Mouse (Mus musculus) embryo, embryonic 10 days (tissue): ENCODE measurements at regions not wholly inside any gene's neighbourhood (a gene's known extent, or its start where the extent isn't known, plus 50 kb on each side); places are given as distances from the start of the nearest gene placed in this dataset.
A peak's percentile ranks its signal among the peaks of the same experiment; 100 is the strongest.

Experiments used
- DNase-seq: peaks from one replicate; pipeline ENCODE4 v3.0.0-alpha.2; 2015; ENCODE audit warnings: low spot score

DNA sequence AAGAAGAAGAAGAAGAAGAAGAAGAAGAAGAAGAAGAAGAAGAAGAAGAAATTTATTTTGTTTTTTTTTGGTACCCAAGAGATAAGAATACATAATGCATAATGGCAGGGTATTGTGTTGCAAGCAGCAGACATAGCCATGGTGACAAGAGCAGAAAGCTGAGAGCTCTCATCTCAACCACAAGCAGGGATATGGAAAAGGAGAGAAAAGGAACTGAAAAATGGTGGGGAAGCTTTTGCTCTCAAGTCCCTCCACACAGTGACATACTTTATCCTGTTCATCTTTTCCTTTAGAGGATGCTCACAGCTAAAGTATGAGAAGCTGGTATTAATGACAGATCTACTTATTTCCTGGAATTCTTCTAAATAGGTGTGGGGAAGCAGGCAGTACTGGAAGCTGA, 115.2 kb upstream of the Pik3r1 start:
- DNase-seq: no peak

DNA sequence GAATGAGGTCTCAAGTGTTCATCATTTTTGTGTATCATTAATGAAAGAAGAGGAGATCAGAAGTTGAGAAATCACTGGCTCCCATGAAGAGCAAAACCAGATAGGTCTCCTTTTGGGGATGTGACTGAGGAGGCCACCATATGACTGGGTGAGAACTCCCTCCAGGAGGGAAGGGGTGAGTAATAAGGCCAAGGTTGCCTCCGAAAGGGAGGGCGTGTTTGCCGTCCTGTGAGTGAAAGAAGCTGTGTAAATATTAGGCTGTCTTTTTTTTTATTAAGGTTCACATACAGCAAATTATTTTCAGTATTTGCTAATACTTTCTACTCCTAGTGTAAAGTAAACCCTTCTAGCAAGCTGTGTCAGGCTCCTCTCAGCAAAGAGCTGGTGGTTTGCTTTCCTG, 116.7 kb upstream of the Pik3r1 start:
- DNase-seq: no peak

DNA sequence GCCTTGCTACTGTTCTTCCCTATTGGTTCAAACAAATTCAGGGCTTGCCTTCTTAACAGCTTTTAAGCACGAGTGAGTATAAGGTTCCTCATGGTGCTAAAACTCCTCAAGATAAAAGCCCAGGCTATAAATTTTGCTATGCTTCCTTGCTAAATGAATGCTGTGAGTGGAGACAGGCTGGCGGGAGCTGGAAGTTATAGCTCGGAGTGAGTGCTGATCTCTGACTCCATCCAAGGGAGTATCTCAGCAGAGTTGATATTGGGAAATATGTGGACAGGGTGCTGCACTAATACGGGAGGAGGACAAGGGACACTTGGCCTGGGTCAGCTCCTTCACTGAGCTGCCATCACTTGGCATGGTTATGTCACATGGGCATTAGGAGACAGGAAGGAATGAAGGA, 123.5 kb upstream of the Pik3r1 start:
- no peak for DNase-seq

DNA sequence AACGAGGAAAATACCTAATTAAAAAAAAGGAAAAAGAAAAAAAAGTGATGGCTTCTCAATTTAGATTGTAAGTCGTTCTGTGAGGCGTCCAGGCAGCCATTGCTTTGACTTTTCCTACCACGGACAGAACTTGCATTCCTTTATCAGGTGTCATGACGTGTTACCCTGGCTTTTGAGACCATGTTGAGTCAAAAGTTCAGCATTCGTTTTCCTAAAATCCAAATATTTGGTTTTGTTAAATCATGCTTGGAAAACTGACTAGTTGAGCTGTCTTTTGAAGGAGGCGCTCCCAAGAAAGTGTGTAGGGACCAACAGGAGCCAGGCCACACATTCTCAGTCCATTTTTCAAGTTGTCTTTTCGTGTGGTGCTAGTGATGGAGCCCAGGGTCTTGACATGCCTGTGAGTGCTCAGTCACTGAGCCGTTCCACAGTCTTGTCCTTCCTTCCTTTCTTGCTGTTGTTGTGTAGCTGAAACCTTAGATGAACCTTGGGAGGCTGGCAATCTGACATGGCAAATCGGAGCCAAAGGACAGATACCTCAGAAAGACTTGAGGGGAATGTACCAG, 125.1 kb upstream of the Pik3r1 start:
- no peak for DNase-seq

DNA sequence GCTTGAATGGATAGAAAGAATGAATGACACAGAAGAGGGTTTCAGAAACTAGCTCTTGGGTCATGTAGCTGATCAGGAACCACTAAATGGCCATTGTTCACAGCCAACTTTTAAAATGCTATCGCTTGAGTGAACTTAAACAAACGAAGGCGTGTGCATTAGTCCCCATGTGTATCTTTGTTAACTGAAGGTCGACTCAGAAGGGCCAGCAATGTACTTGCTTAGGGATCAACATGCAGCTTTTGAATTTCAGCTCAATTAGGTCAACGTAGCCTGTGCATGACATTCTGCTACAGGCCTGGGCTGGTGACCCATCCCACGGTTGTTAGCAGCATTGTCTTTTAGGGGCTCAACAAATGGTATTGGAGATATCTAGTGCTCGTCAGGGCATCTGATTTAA, 127.1 kb upstream of the Pik3r1 start:
- DNase-seq: no peak

DNA sequence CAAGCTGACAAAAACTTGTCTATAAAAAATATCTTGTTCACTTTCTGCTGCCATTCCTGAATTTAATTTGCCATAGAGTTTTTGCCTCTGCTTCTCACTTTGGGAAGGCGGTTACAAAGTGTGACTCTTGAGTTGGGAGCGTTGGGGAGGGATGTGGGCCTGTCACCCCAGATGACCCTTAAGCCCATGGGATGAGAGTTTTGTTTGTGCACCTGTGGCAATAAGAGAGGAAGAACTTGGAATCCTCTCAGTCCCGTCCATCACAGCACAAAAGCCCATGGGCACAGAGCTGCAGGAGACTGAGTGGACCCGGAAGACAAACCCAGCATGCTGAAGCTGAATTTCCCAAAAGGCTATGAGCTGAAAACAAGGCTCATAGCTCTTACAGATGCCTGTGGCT, 127.7 kb upstream of the Pik3r1 start:
- peak; percentile 59 for DNase-seq

DNA sequence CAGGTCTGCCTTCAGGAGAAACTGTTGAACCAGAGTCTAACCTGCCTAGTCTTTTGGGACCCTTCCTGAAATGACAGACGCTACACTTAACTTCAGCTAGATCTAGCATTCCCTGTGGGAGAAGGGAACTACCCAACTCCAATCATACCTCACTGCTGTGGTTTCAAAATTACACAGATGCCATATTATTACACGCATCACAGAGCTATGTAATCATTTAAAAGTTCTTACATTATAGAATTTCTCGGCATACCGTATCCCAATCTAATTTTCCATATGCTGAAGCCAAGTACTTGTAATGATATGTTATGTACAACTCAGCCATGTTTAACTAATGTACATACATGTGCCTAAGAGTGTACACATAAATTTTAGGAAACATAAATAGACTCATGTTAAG, 128.9 kb upstream of the Pik3r1 start:
- DNase-seq: no peak

DNA sequence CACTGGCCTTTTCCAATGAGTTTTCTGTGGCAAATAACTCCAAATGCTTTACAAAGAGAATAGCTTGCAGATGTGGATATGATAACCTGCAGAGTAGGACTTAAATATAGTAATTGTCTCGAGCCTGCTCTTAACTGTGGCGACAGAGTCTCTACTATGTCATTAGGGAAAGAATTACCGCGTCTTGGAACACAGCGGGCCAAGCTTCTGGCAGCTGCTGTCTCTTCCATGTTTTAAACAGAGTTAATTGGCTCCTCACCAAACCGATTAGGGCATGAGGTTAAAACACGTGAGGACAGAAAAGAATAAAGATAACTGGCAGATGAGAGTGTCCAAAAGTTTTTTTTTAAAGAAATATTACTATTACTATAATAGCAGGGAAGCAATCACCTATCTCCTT, 134.2 kb upstream of the Pik3r1 start:
- no peak for DNase-seq

DNA sequence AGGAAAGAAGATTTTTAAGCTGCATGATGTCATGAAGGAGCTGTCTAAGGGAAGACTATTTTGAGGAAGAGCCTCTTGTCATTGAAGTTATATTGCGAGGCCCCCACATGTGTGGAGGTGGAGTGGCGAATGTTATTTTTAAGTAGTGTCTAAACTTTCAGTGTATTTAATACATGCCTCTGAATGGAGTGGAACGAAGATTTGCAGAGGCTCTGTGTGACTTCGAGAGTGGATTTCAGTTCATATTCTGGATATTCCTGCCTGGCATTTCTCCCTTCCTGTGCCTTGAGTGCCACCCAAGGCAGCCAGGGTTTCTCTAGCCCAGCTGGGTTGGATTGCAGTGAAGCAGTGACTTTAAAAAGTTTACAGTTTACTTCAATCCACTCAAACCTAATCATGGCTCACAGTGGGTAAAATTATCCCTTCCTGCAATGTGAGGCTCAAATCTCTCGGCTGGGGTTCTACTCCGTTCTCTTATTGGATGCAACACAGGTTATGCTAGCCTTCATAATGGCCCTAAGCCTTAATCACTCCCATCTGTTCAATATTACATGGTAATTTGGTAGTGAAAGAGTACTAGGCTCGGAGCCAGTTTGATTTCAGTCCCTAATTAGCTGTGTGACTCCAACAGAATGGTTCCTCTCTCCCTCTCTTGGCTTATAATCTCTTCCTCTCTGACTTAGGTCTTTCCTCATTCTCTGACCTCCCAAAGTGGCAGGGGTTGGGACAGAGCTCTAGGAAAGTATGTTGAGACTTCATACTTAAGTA, 138.1 kb upstream of the Pik3r1 start:
- no peak for DNase-seq

DNA sequence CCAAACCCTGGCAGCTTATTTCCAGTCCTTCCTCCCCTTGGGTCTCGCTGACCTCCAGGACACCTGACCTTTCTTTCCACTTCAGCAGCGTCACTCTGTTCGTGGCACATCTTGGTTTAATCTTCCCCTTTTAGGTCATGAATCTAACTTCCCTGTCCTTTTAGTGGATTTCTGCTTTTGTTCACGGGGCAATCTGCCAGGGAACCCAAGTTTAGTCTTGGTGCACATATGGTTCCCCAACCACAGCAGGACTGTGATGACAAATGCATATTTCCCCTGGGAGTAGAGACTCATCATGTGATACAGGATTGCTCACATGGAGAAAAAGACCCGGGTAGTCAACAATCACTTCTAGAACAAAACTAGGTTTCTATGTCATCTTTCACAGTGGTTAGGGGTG, 141.0 kb upstream of the Pik3r1 start:
- DNase-seq: no peak

DNA sequence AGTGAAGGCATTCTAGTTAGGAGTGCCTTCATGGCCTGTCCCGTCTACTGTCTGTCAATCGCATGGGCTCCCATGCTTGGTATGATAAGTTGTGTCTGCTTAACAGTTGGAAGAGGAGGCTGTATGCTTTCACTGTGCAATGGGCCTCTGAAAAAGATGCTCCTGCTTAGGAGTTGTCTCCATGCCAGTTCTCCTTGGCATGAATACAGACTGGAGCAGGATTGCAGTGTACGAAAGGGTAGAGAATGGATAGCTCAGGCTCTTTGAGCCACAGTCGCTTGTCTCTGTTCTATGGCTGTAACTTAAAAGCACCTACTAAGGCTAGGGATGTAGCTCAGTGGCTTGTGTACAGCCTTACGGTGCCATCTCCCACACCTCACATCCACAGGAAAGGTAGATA, 142.7 kb upstream of the Pik3r1 start:
- no peak for DNase-seq

DNA sequence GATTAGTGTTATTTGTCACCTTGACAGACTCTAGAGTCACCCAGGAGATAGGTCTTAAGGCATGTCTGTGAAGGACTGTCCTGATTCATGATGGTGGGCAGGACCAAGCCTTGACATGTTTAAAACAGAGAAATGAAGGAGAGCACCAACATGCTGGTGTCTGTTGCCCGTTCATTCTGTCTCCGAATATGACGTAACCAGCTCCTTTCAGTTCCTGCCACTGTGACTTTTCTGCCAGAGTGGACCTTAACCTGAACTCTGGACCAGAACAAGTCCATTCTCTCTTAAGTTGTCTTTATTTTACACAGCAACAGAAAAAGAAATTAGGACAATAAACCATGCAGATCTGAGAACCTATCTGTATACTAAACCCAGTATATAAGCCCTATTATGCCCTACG, 146.1 kb upstream of the Pik3r1 start:
- no peak for DNase-seq

DNA sequence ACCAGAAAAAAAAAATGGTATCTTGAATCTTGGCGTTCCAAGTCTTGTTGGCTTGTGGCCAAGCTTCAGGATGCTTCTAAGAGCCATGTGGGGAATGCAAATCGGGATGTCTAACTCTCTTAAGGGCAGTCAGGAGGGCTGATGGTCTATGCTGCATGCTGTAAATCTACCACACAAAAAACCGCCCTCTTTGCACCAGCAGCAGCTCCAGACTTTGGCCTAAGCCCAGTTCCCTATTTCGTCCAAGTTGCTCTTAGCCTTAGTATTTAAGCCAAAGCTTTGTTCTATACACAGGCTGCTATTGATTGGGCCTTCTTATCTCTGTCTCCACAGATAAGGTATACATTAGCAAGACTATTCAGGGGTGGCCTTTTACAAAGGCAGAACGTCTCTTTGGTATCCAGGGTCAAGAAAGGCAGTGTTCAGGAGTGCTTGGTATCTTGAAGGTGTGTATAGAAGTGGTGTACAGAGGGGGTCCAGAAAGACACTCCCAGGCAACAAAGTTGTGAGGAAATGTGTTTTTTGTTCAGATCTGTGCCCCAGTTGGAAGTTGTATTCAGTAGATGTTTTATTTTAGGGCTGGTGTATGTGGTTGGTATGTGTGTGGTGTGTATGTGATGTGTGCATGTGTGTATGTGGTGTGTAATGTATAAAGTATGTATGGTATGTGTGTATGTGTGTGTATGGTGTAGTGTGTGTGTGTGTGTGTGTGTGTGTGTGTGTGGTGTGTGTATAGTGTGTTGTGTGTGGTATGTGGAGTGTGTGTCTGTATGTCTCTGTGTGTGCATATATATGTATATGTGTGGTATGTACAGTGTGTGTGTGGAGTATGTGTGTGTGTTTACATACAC, 146.9 kb upstream of the Pik3r1 start:
- DNase-seq: no peak

DNA sequence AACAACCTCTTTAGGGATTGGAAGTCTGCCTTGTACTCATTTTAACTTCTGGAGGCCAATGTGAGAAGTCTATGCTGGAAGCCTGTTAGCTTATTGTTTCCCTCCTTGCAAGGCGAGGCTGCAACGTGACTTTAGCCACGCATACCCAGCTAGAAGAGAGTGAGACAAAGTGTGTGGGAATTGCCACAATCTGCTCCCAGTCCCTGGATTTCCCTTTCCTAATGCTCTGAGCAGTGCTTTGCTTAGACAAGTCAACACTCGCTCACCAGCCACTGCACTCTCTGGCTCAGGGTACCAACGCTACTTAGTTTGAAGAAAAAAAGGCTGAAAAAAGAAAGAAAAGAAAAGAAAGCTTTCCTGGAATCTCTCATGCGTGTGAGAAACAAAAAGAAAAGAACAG, 147.5 kb upstream of the Pik3r1 start:
- no peak for DNase-seq

DNA sequence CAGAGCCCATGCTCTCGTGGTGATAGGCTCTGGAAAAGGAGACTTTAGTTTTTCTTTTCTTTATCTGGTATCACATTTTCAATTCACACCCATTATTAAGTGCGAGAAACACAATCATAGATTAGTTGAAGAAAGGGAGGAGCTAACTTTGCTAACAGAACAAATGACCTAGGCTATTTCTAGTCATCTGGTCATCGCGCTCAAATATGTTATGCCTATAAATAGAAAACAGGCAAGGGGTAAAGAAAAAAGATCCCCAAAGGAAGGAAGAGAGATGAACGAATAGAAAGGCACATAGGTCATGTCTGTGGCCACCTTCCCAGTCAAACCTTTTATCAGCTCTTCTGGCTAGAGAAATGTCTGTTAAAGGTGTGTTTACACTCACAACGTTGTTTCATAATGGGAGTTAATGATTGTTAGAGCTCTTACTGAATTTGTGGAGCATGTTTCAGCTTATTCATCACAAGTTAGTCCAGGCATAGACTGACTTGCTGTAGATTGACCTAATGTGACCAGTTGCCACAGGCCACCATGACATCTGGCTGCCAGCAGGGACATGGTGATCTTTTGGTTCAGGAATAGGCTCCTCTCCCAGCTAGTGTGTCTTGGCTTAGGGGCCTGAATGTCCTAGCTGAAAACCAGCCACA, 148.1 kb upstream of the Pik3r1 start:
- DNase-seq: no peak

DNA sequence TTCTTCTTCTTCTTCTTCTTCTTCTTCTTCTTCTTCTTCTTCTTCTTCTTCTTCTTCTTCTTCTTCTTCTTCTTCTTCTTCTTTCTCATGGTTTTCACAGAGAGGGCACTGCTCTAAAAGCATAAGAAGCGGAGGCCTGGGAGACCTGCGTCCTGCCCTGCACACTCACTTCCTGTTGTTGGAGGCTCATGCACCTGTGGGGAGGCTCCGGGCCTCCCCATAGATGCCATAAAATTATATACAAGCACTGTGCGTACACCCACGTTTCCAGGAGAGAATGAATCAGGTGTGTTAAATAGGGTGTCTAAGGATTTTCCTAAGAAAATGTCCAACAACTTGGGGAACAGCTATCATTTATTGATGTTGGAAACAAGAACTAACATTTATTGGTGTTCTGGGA, 148.9 kb upstream of the Pik3r1 start:
- DNase-seq: no peak

DNA sequence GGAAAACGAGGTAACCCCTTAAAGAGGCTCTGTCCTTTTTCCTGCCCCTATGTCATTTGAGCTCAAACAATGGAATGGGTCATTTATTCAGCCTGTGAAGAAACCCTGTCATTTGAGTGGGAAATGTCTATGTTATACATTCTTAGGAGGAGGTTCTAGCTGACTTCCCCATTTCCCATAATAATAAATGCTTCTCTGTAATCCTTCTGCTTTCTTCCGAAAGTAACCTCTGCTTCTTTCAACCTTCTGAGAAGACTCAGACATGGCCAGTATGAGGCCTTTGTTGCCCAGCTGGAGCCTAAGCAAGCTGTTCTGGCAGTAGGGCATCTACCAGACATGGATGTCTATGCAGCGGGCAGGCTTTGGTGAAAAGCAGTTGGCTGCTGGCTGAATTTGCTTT, 150.2 kb upstream of the Pik3r1 start:
- no peak for DNase-seq

DNA sequence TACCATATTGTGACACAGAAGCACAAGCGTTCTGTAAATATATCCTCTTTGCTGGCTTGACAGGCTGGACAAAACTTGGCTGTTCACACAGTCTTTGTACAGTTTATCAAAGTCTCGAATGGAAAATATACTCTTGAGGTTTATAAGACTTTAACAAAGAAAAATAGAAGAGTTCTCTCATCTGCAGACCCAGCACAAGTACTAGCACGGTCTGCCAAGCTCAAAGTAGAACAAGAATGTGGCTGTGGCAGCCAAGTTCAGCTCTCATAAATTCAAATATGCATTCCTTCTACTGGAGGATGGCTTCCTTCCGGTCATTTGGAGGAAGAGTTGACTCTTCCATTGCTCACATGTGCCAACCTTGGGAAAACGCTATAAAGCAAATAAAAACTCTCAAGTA, 151.2 kb upstream of the Pik3r1 start:
- no peak for DNase-seq

DNA sequence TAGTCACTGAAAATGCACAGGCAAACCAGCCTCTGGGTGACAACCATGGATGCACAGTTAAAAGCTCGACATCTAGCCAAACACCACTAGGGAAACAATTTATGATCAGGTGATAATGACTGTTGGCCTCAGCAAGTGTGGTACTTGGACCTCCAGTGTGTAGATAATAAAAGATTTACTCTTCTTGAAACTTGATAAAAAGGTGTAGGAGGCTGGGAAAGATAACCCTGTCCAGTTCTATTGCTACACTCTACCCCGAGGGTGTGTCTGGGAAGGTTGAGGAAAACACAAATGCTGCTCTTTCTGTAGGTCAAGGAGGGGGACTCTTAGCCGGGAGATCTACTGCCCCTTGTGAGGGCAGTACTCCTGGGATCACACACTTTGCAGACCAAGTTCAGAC, 152.4 kb upstream of the Pik3r1 start:
- no peak for DNase-seq

DNA sequence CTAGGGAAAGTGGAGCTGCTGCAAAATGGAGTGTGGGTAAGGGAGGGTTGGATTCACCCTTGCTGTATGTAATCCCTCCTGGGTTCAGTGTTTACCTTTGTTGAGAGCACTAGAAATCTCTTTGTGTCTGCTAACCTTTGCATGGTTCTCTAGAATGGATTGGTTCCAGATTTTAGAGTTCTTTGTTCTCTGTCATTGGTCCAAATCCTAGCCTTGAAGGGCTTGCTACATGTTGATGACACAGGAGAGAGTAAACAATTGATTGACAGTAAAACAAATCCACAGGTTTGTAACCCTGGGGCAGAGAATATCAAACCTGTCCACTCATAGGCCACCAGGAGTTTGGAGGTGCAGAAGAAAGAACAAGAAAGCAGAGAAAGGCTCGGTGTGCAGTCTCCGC, 156.6 kb upstream of the Pik3r1 start:
- DNase-seq: no peak

DNA sequence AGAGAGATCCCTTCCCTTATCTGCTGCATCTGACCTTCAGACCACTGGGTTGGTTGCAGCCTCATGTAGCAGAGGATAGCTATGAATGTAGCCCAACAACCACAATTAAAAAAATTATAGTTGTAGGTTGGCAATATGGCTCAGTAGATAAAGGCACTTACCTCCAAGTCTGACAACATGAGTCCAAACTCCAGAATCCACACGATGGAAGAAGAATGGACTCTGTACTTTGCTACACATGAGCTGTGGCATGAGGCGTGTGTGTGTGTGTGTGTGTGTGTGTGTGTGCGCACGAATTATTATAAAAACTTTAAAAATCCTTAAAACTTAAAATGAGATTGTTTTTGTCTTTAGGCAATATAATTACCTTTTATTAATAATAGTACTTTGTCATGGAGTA, 163.2 kb upstream of the Pik3r1 start:
- no peak for DNase-seq

DNA sequence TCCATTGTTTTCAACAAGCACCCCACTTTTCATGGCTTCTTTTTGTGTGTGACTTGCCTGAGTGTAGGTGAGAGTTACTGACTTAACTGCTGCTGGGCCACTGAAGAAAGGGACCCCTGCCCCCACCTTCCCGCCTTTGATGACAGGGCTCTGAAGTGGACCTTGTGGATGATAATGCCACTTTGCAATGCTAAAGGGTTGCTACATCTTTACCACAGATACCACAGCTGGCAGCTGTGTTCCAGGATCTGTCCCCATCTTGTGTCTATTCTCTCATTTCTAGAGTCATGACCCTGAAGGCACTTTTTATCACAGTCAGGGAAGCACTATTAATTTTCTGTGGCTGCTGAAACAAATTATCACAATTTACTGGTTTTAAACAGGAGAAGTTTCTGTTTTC, 163.9 kb upstream of the Pik3r1 start:
- no peak for DNase-seq

DNA sequence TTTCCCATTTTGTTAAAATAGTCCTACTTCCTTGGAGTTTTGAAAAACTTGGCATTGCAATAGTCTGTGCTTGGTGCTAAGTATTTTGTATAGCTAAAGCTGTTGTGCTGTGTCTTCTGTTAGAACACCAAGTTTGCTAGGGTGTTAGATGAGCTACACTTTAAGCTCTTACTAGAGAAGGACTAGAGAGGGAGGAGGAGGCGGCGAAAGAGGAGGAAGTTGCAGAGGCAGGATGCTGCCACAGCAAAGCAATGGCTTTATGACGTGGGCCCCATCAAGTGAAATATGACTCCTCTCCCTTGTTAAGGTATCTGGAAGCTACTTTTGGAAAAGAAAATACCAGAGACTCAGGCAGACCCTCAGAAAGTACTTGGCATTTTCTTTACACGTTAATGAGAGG, 167.8 kb upstream of the Pik3r1 start:
- peak; percentile 34 for DNase-seq
